Mouse (Mus musculus) layer of hippocampus, adult 8-10 months (tissue): Measurements from ENCODE around the gene Pik3ca. TPM values are rescaled to one million over a fixed set of nuclear protein-coding genes. Genes with fewer than 3 reads are reported as not detected.
"Not testable (repeated sequence)": the region's sequence is repeated elsewhere in the genome, so short reads cannot be mapped to it uniquely, and the experiment has no call there.

Source experiments
- DNase-seq, 2 experiments: peaks; one replicate each; pipeline ENCODE4 v3.0.0; 2022; ENCODE audit warnings: low spot score in 2 of 2
- total RNA-seq, 4 experiments: library from RNA; stranded (reverse); gene quantifications; 2 replicates each; pipeline ENCODE4 v1.2.4; 2022

The Pik3ca gene
- total RNA-seq, 4 experiments from 2014 or later: 38.7 to 55.6 (median 43.9) TPM

- DNase-seq: no peak
Observed at GRCm38 (mm10) chr3:32401591-32401990, 4.1 kb downstream of the Pik3ca start.

- DNase-seq: no peak
Observed at GRCm38 (mm10) chr3:32402990-32403885, 5.8 kb downstream of the Pik3ca start.

- DNase-seq: no peak
Observed at GRCm38 (mm10) chr3:32405699-32406098, 8.2 kb downstream of the Pik3ca start.

- no peak for DNase-seq
Observed at GRCm38 (mm10) chr3:32406804-32407203, 9.3 kb downstream of the Pik3ca start.

- no peak for DNase-seq
Observed at GRCm38 (mm10) chr3:32408811-32409273, 11.4 kb downstream of the Pik3ca start.

GRCm38 (mm10) chr3:32412502-32413044 is 15.1 kb downstream of the Pik3ca start:
- no peak for DNase-seq

- DNase-seq: no peak
Observed at GRCm38 (mm10) chr3:32414381-32414780, 16.9 kb downstream of the Pik3ca start.

GRCm38 (mm10) chr3:32415370-32416309 is 18.2 kb downstream of the Pik3ca start:
- no peak for DNase-seq

- DNase-seq: no peak
Observed at GRCm38 (mm10) chr3:32417751-32418211, 20.3 kb downstream of the Pik3ca start.

- DNase-seq: no peak
Observed at GRCm38 (mm10) chr3:32419866-32420265, 22.4 kb downstream of the Pik3ca start.

GRCm38 (mm10) chr3:32421115-32422054 is 23.9 kb downstream of the Pik3ca start:
- no peak for DNase-seq

- DNase-seq: no peak
Observed at GRCm38 (mm10) chr3:32427695-32428094, 30.2 kb downstream of the Pik3ca start.

GRCm38 (mm10) chr3:32428361-32428760 is 30.9 kb downstream of the Pik3ca start:
- no peak for DNase-seq

- peak in 1 of 2 experiments; percentile 12 for DNase-seq
Observed at GRCm38 (mm10) chr3:32428921-32429320, 31.4 kb downstream of the Pik3ca start.

- DNase-seq: not testable (repeated sequence)
Observed at GRCm38 (mm10) chr3:32429351-32429750, 31.9 kb downstream of the Pik3ca start.

- DNase-seq: no peak
Observed at GRCm38 (mm10) chr3:32430394-32430793, 32.9 kb downstream of the Pik3ca start.

- DNase-seq: no peak
Observed at GRCm38 (mm10) chr3:32434016-32434415, 36.5 kb downstream of the Pik3ca start.

GRCm38 (mm10) chr3:32436101-32436500 is 38.6 kb downstream of the Pik3ca start:
- no peak for DNase-seq

- DNase-seq: no peak
Observed at GRCm38 (mm10) chr3:32437297-32437696, 39.8 kb downstream of the Pik3ca start.

GRCm38 (mm10) chr3:32437820-32438219 is 40.3 kb downstream of the Pik3ca start:
- DNase-seq: no peak
